Mouse (Mus musculus) G1E (cell line): ENCODE measurements around the gene Shroom3. TPM values are rescaled to one million over a fixed set of nuclear protein-coding genes. Genes with fewer than 3 reads are reported as not detected.

Experiments used
- ATAC-seq: 2 replicates; pipeline ENCODE4 v1.8.0; 2016; ENCODE audit warnings: mild to moderate bottlenecking; ENCODE audit not compliant: insufficient number of reproducible peaks, poor library complexity, low FRiP score, severe bottlenecking; ENCODE audit errors: extremely low read depth
- DNase-seq: peaks from one replicate; pipeline ENCODE4 v3.0.0; 2012; ENCODE audit warnings: low spot score
- H3K27me3 ChIP-seq: 2 replicates; pipeline ENCODE4 v1.6.1; 2012; ENCODE audit warnings: mild to moderate bottlenecking, low read length, inconsistent platforms; ENCODE audit not compliant: insufficient read depth
- H3K36me3 ChIP-seq: replicated peaks from 2 replicates; pipeline ENCODE3; 2012; ENCODE audit warnings: mild to moderate bottlenecking, inconsistent platforms
- H3K4me1 ChIP-seq: 2 replicates; pipeline ENCODE4 v1.6.1; 2012; ENCODE audit warnings: low read depth, low read length, inconsistent platforms, mixed read lengths; ENCODE audit not compliant: insufficient read depth
- H3K4me3 ChIP-seq: 2 replicates; pipeline ENCODE4 v1.5.1; 2012; ENCODE audit warnings: low read depth, mild to moderate bottlenecking, inconsistent platforms, low read length, moderate library complexity, mixed read lengths
- H3K9me3 ChIP-seq: replicated peaks from 2 replicates; pipeline ENCODE4 v1.6.1; 2012; ENCODE audit warnings: inconsistent platforms
- CTCF ChIP-seq: IDR thresholded peaks from 2 replicates; pipeline ENCODE4 v1.5.1; 2012; ENCODE audit warnings: low read depth, low read length, inconsistent platforms, mixed read lengths
- GATA1 ChIP-seq: IDR thresholded peaks from 2 replicates; pipeline ENCODE4 v1.6.1; 2012; ENCODE audit warnings: borderline replicate concordance, low read length, inconsistent platforms, mixed read lengths
- GATA2 ChIP-seq: IDR thresholded peaks from 2 replicates; pipeline ENCODE4 v1.6.1; 2012; ENCODE audit warnings: low read depth, low read length, inconsistent platforms, borderline replicate concordance
- POLR2AphosphoS5 ChIP-seq: IDR thresholded peaks from 2 replicates; pipeline ENCODE4 v1.6.1; 2012; ENCODE audit warnings: low read depth, low read length, inconsistent platforms; ENCODE audit not compliant: insufficient replicate concordance
- TAL1 ChIP-seq: conservative IDR thresholded peaks from 2 replicates; pipeline ENCODE4 v1.6.1; 2012; ENCODE audit warnings: low read depth, low read length, inconsistent platforms, mixed read lengths
- polyA plus RNA-seq: library from polyadenylated mRNA; stranded (reverse); fragments of >175 nt; gene quantifications from 2 replicates; pipeline ENCODE4 v1.2.3, GENCODE M21; 2012
- total RNA-seq, 2 experiments: library from RNA; stranded (forward) in 1 of 2; stranded (reverse) in 1 of 2; fragments of 200-1000 nt in 1 of 2; fragments of >200 nt in 1 of 2; fragmentation: Nextera tagmentation in 1 of 2; gene quantifications; 2 replicates each; pipeline ENCODE4 v1.2.3; 2014 to 2017

Gene Shroom3
- total and polyA plus RNA-seq, 3 experiments: 0.60 TPM; not detected in 2

DNA sequence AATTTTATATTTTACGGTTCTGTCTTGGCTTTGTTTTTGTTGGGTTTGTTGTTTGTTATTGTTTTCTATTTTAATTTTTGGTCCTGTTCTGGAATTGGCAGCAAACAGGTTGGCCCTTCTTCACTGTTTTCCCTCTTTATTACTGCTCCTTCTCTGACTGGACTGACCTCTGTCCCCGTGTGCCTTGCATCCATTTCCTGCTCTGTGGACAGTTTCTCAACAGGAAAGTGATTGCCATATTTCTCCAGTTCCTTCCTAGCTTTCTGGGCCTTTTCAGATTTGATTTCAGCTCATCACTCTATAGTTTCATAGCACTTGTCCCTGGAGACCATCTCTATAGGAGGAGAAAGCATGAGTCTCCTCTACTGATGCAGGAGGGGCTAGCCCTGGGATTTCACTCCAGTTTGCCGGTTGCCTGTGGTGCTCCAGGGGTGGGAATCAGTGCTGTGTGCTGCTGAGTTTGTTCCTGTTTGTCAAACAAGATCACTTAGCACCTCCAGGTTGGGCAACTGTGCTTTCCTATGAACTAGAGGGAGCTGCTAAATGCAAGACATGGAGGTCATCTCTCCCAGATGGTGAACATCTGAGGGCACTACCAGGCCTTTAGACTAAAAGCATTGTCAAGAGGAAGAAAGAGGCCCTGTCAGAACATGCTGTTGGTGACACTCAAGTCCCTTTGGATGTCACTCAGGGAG lies 34.6 kb downstream of the Shroom3 start:
- Histone ChIP-seq H3K4me3 (no peak overlapping the region), H3K27me3 (no peaks in the 10 kb centered on the region), H3K36me3 (no peaks in the 10 kb centered on the region), H3K9me3 (no peaks in the 10 kb centered on the region), H3K4me1 (no peaks in the 10 kb centered on the region)
- no peak for ATAC-seq
- TF ChIP-seq GATA1 (no peak), GATA2 (no peak), CTCF (no peak), TAL1 (no peak), POLR2AphosphoS5 (no peak)
- DNase-seq: no peak

- ATAC-seq (no peak), DNase-seq (no peak)
- Histone ChIP-seq H3K27me3 (no peaks in the 10 kb centered on the region), H3K4me3 (no peak overlapping the region), H3K9me3 (no peaks in the 10 kb centered on the region), H3K4me1 (no peaks in the 10 kb centered on the region), H3K36me3 (no peaks in the 10 kb centered on the region)
- TF ChIP-seq POLR2AphosphoS5: no peak
- TF ChIP-seq CTCF: no peak
- TF ChIP-seq GATA2: no peak
- no peak for TF ChIP-seq TAL1
- no peak for TF ChIP-seq GATA1
These were observed 35.6 kb downstream of the Shroom3 start for GRCm38 (mm10) chr5:92718856-92719255.

GRCm38 (mm10) chr5:92721610-92722009 lies 38.4 kb downstream of the Shroom3 start:
- Histone ChIP-seq H3K27me3 (no peaks in the 10 kb centered on the region), H3K9me3 (no peaks in the 10 kb centered on the region), H3K36me3 (no peaks in the 10 kb centered on the region), H3K4me1 (no peaks in the 10 kb centered on the region), H3K4me3 (no peak overlapping the region)
- ATAC-seq: no peak
- no peak for TF ChIP-seq GATA1
- TF ChIP-seq GATA2: no peak
- TF ChIP-seq POLR2AphosphoS5: no peak
- TF ChIP-seq CTCF: no peak
- TF ChIP-seq TAL1: no peak
- no peak for DNase-seq

DNA sequence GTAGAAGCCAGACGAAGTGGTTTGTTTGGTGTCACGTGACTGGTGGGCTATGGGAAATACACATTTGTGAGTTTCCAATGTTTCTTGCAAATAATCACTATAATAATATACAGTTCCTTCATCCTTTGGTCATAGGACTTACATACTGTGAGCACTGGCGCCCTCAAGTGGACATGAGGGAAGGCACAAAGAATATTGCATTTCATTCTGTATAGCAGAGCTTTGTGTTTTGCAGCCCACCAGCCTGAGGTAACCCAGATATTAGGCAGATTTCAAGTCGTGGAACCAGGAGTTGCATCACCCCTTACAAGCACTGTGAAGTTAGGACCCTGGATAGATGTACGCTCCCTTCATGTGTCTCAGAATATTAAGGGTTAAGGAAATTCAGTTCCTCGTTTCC lies 42.7 kb downstream of the Shroom3 start:
- no peaks in the 10 kb centered on the region for H3K4me1 ChIP-seq
- no peaks in the 10 kb centered on the region for H3K27me3 ChIP-seq
- H3K36me3 ChIP-seq: no peaks in the 10 kb centered on the region
- H3K4me3 ChIP-seq: no peak overlapping the region
- ATAC-seq: no peak
- TF ChIP-seq CTCF: no peak
- TF ChIP-seq TAL1: no peak
- TF ChIP-seq GATA1: no peak
- no peak for TF ChIP-seq GATA2
- TF ChIP-seq POLR2AphosphoS5: no peak
- DNase-seq: no peak
- H3K9me3 ChIP-seq: no peaks in the 10 kb centered on the region

GRCm38 (mm10) chr5:92728252-92728828 lies 45.1 kb downstream of the Shroom3 start:
- no peaks in the 10 kb centered on the region for H3K4me1 ChIP-seq
- no peaks in the 10 kb centered on the region for H3K9me3 ChIP-seq
- DNase-seq (no peak), ATAC-seq (no peak)
- H3K36me3 ChIP-seq: no peaks in the 10 kb centered on the region
- TF ChIP-seq POLR2AphosphoS5 (no peak), CTCF (no peak), GATA1 (no peak), GATA2 (no peak), TAL1 (no peak)
- no peaks in the 10 kb centered on the region for H3K27me3 ChIP-seq
- no peak overlapping the region for H3K4me3 ChIP-seq

GRCm38 (mm10) chr5:92729221-92729620 lies 46.0 kb downstream of the Shroom3 start:
- Histone ChIP-seq H3K27me3 (no peaks in the 10 kb centered on the region), H3K36me3 (no peaks in the 10 kb centered on the region), H3K9me3 (no peaks in the 10 kb centered on the region), H3K4me1 (no peaks in the 10 kb centered on the region), H3K4me3 (no peak overlapping the region)
- no peak for TF ChIP-seq CTCF
- no peak for TF ChIP-seq GATA2
- no peak for TF ChIP-seq GATA1
- TF ChIP-seq POLR2AphosphoS5: no peak
- TF ChIP-seq TAL1: no peak
- ATAC-seq (no peak), DNase-seq (no peak)
